Mouse (Mus musculus) lung, postnatal 0 days (tissue): ENCODE measurements around the gene Proser2. TPM values are rescaled to one million over a fixed set of nuclear protein-coding genes. Genes with fewer than 3 reads are reported as not detected.

ENCODE experiments used
- ATAC-seq: fragments of 200-750 bp; cut with Nextera tagmentation; 2 replicates; pipeline ENCODE4 v1.8.0; 2017; ENCODE audit warnings: moderate library complexity
- DNase-seq: peaks from one replicate; pipeline ENCODE4 v3.0.0-alpha.2; 2016; ENCODE audit warnings: low spot score
- H3K27ac ChIP-seq: fragments of 300-500 bp; sonication (generic); 2 replicates; pipeline ENCODE4 v1.5.1; 2014; ENCODE audit warnings: antibody characterized with exemption, mild to moderate bottlenecking, low read length, mixed read lengths
- H3K27me3 ChIP-seq: fragments of 300-500 bp; sonication (generic); replicated peaks from 2 replicates; pipeline ENCODE4 v1.6.1; 2014; ENCODE audit warnings: low read length, mixed read lengths; ENCODE audit not compliant: insufficient read depth
- H3K36me3 ChIP-seq: fragments of 300-500 bp; sonication (generic); 2 replicates; pipeline ENCODE4 v1.6.1; 2014; ENCODE audit warnings: low read length, mixed read lengths; ENCODE audit not compliant: insufficient read depth
- H3K4me1 ChIP-seq: fragments of 300-500 bp; sonication (generic); 2 replicates; pipeline ENCODE4 v1.6.1; 2014; ENCODE audit warnings: antibody characterized with exemption, low read depth, low read length, mixed read lengths; ENCODE audit not compliant: insufficient read depth
- H3K4me2 ChIP-seq: fragments of 300-500 bp; sonication (generic); replicated peaks from 2 replicates; pipeline ENCODE4 v1.6.1; 2014; ENCODE audit warnings: low read depth, mild to moderate bottlenecking, low read length, moderate library complexity, mixed read lengths
- H3K4me3 ChIP-seq: fragments of 300-500 bp; sonication (generic); 2 replicates; pipeline ENCODE4 v1.5.1; 2014; ENCODE audit warnings: low read depth, low read length
- H3K9ac ChIP-seq: fragments of 300-500 bp; sonication (generic); replicated peaks from 2 replicates; pipeline ENCODE4 v1.6.1; 2014; ENCODE audit warnings: low read depth, mild to moderate bottlenecking
- H3K9me3 ChIP-seq: fragments of 300-500 bp; sonication (generic); 2 replicates; pipeline ENCODE4 v1.6.1; 2016; ENCODE audit warnings: low read length, mixed read lengths
- CTCF ChIP-seq: IDR thresholded peaks from 2 replicates; pipeline ENCODE4 v1.5.1; 2016; ENCODE audit warnings: antibody characterized with exemption, mild to moderate bottlenecking
- EP300 ChIP-seq: IDR thresholded peaks from 2 replicates; pipeline ENCODE4 v1.6.1; 2016; ENCODE audit warnings: antibody characterized with exemption, mild to moderate bottlenecking, control low read depth
- WGBS: fragments of 180-500 bp; shearing (Covaris S2); extraction: QIAGEN DNeasy Blood & Tissue Kit; methylation state at CpG from one replicate; pipeline ENCODE4 v1.1.7; 2014; 5-methylcytosine and 5-hydroxymethylcytosine counted together
- polyA plus RNA-seq: library from polyadenylated mRNA; unstranded; fragments of >200 nt; fragmentation: Nextera tagmentation; extraction: Ambion mirVana; gene quantifications from 2 replicates; pipeline ENCODE4 v1.2.1, GENCODE M21; 2015

Gene Proser2
- polyA plus RNA-seq, 1 experiment from 2014 or later = 14.0 TPM

- Histone ChIP-seq H3K9ac (no peak overlapping the region), H3K9me3 (no peaks in the 10 kb centered on the region), H3K36me3 (no peaks in the 10 kb centered on the region), H3K27me3 (no peaks in the 10 kb centered on the region), H3K4me3 (no peak overlapping the region), H3K27ac (no peak overlapping the region), H3K4me1 (no peaks in the 10 kb centered on the region), H3K4me2 (no peak overlapping the region)
- ATAC-seq (no peak), DNase-seq (no peak)
- TF ChIP-seq CTCF = no peak
- TF ChIP-seq EP300 = no peak
- 73% methylated on average over 10 of the region's 10 CpGs for WGBS
These were observed 69.8 kb downstream of the Proser2 start for GRCm38 (mm10) chr2:6060071-6060804.

- H3K4me3 ChIP-seq = no peak overlapping the region
- WGBS = 62% methylated on average over 2 of the region's 2 CpGs
- ATAC-seq = no peak
- no peak overlapping the region for H3K4me2 ChIP-seq
- H3K9ac ChIP-seq = no peak overlapping the region
- DNase-seq = no peak
- H3K27ac ChIP-seq = no peak overlapping the region
- no peaks in the 10 kb centered on the region for H3K36me3 ChIP-seq
- no peaks in the 10 kb centered on the region for H3K9me3 ChIP-seq
- no peaks in the 10 kb centered on the region for H3K27me3 ChIP-seq
- no peaks in the 10 kb centered on the region for H3K4me1 ChIP-seq
- no peak for TF ChIP-seq CTCF
- no peak for TF ChIP-seq EP300
These were observed 70.7 kb downstream of the Proser2 start for GRCm38 (mm10) chr2:6059291-6059690.

GRCm38 (mm10) chr2:6056518-6056917 is 73.5 kb downstream of the Proser2 start:
- Histone ChIP-seq H3K9me3 (no peaks in the 10 kb centered on the region), H3K36me3 (peaks cover 12% of the 10 kb centered on the region; the same call in 1 of the 2 replicates), H3K9ac (no peak overlapping the region), H3K4me2 (no peak overlapping the region), H3K4me1 (no peaks in the 10 kb centered on the region), H3K27me3 (no peaks in the 10 kb centered on the region), H3K27ac (no peak overlapping the region), H3K4me3 (no peak overlapping the region)
- TF ChIP-seq EP300 = no peak
- no peak for TF ChIP-seq CTCF
- WGBS = 85% methylated on average over 3 of the region's 3 CpGs
- DNase-seq = no peak
- ATAC-seq = no peak

- H3K4me2 ChIP-seq = no peak overlapping the region
- no peak for TF ChIP-seq EP300
- no peak for TF ChIP-seq CTCF
- DNase-seq (no peak), ATAC-seq (no peak)
- no peak overlapping the region for H3K27ac ChIP-seq
- H3K4me3 ChIP-seq = no peak overlapping the region
- H3K4me1 ChIP-seq = no peaks in the 10 kb centered on the region
- H3K27me3 ChIP-seq = no peaks in the 10 kb centered on the region
- 88% methylated on average over 11 of the region's 11 CpGs for WGBS
- no peak overlapping the region for H3K9ac ChIP-seq
- no peaks in the 10 kb centered on the region for H3K9me3 ChIP-seq
- peaks cover 19% of the 10 kb centered on the region; the same call in 1 of the 2 replicates for H3K36me3 ChIP-seq
These were observed 74.5 kb downstream of the Proser2 start for GRCm38 (mm10) chr2:6055466-6055865.

DNA sequence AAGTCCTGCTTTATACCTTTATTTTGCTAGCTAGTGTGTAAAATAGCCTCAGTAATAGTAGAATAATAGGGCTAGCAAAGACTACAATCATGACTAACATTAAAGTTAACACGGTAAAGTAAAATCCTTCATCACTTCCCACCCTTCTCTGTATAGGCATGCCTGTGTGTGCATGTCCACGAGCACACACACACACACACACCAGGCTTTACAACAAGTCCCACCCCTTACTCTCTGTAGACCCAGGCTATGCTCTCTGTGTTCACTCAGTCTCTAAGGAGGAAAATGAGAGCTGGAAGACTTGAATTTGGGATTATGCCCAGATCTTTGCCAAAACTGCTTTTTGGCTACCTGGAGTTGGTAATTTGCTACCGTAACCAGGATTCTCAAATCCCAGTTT is 81.0 kb downstream of the Proser2 start:
- Histone ChIP-seq H3K27me3 (no peaks in the 10 kb centered on the region), H3K9ac (no peak overlapping the region), H3K36me3 (peaks cover 22% of the 10 kb centered on the region; the same call in 1 of the 2 replicates), H3K27ac (no peak overlapping the region; the same call in 1 of the 2 replicates), H3K4me1 (no peaks in the 10 kb centered on the region), H3K9me3 (no peaks in the 10 kb centered on the region), H3K4me2 (no peak overlapping the region), H3K4me3 (no peak overlapping the region)
- no peak for ATAC-seq
- TF ChIP-seq CTCF (no peak), EP300 (no peak)
- 71% methylated on average over 3 of the region's 3 CpGs for WGBS
- DNase-seq = no peak

GRCm38 (mm10) chr2:6048570-6048969 is 81.4 kb downstream of the Proser2 start:
- Histone ChIP-seq H3K4me1 (no peaks in the 10 kb centered on the region), H3K9me3 (no peaks in the 10 kb centered on the region), H3K27ac (no peak overlapping the region), H3K36me3 (peaks cover 22% of the 10 kb centered on the region; the same call in 1 of the 2 replicates), H3K4me3 (no peak overlapping the region), H3K4me2 (no peak overlapping the region), H3K9ac (no peak overlapping the region), H3K27me3 (no peaks in the 10 kb centered on the region)
- no peak for TF ChIP-seq EP300
- WGBS = 49% methylated on average over 4 of the region's 4 CpGs
- peak; percentile 80 for ATAC-seq
- DNase-seq = peak; percentile 42

Other genes with a start within 250 kb of the Proser2 start
- 19.2 and 21.3 TPM in 2 replicates for gene Sec61a2, start 234.8 kb downstream of the Proser2 start, polyA plus RNA-seq
- 0.39 and 0.98 TPM in 2 replicates for gene Dhtkd1, start 187.4 kb downstream of the Proser2 start, polyA plus RNA-seq
- gene Upf2, start 178.7 kb downstream of the Proser2 start, polyA plus RNA-seq = 5.8 and 7.1 TPM in 2 replicates
- gene Echdc3, start 82.8 kb upstream of the Proser2 start, polyA plus RNA-seq = 12.0 and 15.1 TPM in 2 replicates
- 9.5 and 11.0 TPM in 2 replicates for gene Usp6nl, start 192.5 kb upstream of the Proser2 start, polyA plus RNA-seq